Mouse (Mus musculus) hematopoietic stem cell, adult 5-6 weeks (primary cell): ENCODE data around the gene Prpf31. TPM values are rescaled to one million over a fixed set of nuclear protein-coding genes. Genes with fewer than 3 reads are reported as not detected.

Experiments
- ATAC-seq, 2 experiments: fragments of 125-278 bp in 1 of 2; replicated peaks in 1 of 2; 2 replicates each; pipeline ENCODE4 v1.8.0; 2016 to 2017; ENCODE audit warnings: inconsistent platforms in 2 of 2, mild to moderate bottlenecking in 2 of 2, moderate number of reproducible peaks in 2 of 2, low read depth in 1 of 2, moderate TSS enrichment in 1 of 2; ENCODE audit not compliant: low FRiP score in 2 of 2, poor library complexity in 2 of 2, severe bottlenecking in 2 of 2, insufficient read depth in 1 of 2, low TSS enrichment in 1 of 2
- total RNA-seq: library from RNA; stranded (forward); fragments of 172-1452, 232-1000 nt; gene quantifications from 2 replicates; pipeline ENCODE4 v1.2.3, GENCODE M21; 2017

The Prpf31 gene
- total RNA-seq, 1 experiment from 2014 or later, result 106 TPM

DNA sequence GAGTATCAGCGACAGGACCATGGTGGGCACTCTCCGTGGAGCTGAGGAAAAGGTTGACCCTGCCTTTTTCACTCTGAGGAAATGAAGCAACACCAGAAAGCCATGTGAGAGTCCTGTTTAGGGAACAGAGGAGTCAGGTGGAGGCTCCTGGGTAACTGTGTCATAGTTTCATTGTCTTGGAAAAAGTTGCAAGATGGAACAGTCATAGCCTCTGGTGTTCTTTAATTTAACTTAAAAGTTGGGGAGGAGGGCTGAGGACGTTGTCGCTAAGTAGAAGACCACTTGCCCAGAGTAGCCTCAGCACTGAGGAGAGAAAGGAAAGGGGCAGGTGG is 13.8 kb upstream of the Prpf31 start, which contains the start of gene Oscar:
Oscar (minus strand) TSS at position 101 of the 332 bp plus-strand sequence.
- no peak for ATAC-seq

DNA sequence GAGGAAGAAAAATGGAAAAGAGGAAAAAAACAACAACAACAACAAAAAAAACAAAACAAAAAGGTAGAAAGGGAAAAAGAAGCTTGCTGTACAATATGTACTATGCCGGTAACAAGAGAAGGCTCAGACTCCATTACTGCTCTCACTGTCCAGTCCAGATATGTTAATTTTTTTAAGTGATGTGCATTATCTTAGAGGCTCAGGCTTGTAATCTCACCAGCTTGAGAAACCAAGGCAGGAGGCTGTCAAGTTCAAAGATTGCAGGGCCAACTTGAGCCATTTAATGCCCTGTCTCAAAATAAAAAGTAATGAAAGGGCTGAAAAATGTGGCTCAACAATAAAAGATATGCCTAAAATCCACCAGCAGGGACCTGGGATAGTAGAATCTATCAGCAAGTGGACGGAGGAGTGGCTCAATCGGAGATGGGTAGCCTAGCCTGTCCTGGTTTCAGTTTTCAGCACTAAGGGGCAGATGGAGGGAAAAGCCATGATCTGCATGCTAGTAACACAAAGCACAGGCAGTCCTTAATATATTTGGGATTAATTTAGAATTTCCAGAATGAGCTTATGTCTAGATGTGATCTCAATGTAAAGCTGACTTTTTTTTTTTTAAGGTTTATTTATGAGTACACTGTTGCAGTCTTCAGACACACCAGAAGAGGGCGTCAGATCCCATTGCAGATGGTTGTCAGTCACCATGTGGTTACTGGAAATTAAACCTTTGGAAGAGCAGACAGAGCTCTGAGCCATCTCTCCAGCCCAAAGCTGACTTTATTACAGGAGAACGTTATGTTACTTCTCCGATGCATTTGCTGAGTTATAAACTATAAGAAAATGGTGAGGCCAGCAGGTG is 13.2 kb upstream of the Prpf31 start:
- ATAC-seq, result no peak

DNA sequence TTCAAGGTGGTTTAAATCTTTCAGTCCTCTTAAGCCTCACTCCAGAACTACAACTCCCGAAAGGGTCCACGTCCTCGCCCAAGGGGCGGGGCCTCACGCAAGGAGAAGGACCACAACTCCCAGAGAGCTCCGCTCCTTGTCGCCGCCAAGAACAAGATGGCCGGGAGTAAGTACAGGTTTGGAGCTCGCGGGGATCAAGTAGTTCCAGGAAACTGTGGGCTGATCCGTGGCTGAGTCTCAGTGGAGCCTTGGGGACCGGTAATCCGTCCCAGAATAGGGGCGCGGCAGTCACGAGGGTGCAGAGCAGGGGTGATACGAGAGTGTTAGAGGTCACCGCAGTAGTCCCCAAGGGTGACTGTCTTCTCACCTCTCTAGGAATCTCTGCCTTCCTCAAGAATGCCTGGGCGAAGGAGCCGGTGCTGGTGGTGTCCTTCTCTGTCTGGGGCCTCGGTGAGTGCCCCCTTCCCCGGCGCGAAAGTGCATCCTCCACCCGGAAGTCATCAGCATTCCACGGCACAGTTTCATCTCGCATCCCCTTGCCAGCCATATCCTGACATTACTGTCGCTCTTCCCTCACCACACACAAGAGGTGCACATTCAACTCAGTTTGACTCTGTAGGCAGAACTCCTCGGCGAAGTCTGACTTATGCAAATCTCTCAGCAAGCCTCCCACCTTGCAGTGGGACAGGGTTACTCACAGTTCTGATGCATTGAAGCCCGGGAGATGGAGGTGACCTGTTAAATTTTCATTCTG is 12.4 kb upstream of the Prpf31 start, which contains the start of gene Ndufa3:
Ndufa3 (plus strand) TSS at position 132 of the 754 bp plus-strand sequence.
- peak; percentile 100 for ATAC-seq

DNA sequence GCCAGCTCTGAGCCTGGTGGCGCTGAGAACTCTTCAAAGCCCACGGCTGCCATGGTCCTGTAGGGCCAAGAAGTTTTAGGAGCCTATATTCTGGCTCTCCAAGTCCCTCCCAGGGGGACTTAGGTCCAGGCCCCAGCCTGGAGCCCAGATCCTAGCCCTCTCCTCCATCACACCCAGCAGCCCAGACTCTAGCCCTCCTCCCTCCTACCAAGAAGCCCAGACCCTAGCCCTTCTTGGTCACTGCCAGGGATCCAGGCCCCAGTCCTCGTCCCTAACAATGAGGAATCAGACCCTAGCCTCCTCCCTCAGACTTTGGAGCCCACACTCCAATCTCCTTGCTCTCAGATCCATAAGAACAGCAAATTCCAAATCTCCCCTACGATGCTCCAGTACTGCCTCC is 755 bp upstream of the Prpf31 start:
- ATAC-seq, result no peak

DNA sequence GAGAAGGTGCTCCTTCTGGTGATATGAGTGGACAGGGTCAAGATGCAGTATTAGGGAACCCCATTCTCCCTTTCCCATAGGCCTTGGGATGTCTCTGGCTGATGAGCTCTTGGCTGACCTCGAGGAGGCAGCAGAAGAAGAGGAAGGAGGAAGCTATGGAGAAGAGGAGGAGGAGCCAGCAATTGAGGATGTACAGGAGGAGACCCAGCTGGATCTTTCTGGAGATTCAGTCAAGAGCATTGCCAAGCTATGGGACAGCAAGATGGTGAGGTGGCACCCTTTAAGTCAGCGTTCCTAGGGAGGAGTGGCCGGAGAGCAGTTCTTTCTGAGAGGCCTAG is 662 bp downstream of the Prpf31 start:
- ATAC-seq, result no peak

DNA sequence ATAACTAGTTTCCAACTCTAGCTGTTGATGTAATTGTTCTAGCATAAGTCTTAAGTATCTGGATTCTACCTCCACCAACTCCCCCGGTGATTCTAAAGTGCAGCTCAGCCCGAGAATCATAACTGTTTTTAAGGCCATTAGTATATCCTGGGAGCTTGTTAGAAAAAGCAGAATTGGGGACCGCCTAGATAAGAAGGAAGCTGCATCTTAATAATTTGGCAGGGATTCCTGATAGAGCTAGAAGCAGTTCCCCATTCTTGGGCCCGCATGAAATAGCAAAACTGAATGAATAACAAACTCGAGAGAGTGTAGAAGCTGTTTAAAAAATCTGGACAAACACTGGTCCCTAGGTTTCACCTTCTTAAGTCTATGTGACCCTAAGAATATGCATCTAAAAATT is 13.6 kb downstream of the Prpf31 start:
- no peak for ATAC-seq

DNA sequence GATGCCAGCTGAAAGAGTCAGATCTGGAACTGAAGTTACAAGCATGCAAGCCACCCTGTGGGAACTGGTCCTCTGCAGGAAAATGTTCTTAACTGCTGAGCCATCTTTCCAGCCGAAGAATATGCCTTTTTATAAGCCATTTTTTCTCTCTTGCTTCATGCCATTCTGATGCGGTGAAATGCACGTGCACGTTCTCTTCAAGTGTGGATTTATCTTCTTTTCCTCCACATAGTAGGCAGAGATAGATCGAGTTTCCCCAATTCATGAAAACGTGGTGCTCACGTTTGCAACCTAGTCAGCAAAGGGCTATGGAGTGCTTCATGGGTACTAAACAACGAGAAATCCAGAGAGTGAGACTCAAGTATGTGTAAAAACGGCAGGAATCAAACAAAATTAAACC is 14.1 kb downstream of the Prpf31 start:
- ATAC-seq, result no peak

DNA sequence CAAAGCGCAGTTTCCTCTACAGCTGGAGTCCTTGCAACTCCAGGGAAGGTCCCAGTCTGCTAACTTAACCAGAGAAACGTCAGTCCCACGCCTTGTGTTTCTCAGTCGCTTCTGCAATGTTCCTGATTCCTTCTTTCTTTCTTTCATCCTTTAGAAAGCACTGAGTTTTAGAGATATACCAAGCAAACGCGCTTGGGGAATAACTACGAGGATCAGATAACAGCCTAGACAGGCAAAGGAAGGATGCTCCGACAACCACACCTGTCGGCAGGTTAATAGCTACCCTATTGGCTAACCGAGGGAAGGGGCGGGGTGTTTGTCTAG is 14.5 kb downstream of the Prpf31 start:
- ATAC-seq, result no peak

DNA sequence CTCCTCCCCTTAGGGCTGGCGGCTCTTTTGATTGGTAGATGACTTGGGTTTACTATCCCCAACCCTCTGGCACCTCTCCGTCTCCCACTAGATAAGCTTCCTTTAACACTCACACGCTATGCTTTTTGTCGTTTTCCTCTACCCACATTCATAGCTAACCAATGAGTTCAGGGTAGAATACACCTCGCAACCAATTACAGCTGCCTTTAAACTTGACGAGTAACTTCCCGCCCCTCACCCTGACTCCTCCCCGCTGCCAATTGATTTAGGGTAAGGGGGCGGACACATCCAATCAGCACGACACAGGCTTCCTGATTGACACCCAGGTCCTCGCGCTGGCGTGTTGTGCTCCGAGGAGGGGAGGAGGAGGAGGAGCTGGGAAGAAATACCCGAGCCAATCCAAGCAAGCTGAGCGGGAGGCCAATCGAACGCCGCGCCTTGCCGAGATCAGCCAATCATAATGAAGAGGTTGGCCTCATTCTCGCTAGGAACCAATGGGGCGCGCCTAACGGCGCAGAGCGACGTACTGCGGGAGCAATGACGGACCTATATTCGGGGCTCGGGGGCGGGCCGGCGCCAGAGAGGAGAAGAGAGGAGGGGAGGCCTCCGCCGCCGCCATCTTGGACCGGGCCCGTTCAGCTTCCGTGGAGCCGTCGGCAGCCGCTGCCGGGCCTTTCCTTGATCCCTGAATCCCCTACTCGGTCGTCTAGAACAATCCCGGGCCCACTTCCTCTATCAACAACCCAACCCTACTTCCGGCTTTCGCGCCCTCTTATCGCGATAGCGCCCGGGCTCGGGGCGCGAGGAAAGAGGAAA is 15.1 kb downstream of the Prpf31 start, which contains the start of gene Cnot3:
Cnot3 (plus strand) TSS at position 597 of the 816 bp plus-strand sequence.
- ATAC-seq, result peak; percentile 92 to 93

DNA sequence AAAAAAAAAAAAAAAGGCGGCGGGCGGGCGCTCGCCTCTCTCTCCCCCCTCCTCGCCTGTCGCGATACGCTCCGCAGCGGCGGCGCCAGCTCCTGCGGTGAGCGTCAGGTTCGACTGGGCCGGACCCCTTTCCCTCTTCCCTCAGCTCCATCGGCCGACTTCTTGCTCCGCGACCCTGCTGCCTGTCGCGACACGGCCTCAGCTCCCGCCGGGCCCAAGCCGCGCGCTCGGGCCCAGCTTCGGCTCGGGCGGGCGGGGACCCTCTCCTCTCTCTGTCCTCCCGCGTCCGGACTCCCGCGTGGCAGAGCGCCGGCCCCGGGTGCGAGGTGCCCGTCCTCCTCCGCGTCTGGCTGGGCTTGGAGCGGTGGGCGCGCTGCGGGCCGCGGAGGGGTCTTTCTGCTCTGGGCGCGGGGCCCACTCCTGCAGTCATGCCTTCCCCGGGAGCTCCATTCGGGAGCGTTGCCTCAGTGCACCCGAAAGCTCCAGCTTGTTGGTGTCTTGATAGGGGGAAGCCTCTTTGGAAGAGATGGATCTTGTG is 15.8 kb downstream of the Prpf31 start:
- ATAC-seq, result peak in 1 of 2 experiments; percentile 30; a peak in 2 of 4 replicates

DNA sequence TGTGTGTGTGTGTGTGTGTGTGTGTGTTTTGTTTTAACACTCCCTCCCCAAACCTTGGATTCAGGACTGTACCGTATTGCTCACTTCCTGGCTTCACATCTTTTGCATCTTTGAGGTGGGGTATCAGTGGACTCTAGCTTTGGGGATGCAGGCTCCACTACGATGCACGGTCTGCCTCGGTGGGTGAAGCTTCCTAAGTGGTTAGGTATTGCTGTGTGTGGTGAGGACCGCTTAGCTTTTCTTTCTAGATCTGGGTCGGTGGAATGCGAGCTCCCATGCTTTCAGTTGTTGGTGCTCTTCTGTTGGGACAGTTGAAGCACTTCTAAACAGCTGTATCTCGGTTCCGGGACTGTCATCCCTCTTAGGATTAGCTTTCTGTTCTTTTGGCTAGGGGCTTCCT is 16.4 kb downstream of the Prpf31 start:
- no peak for ATAC-seq

DNA sequence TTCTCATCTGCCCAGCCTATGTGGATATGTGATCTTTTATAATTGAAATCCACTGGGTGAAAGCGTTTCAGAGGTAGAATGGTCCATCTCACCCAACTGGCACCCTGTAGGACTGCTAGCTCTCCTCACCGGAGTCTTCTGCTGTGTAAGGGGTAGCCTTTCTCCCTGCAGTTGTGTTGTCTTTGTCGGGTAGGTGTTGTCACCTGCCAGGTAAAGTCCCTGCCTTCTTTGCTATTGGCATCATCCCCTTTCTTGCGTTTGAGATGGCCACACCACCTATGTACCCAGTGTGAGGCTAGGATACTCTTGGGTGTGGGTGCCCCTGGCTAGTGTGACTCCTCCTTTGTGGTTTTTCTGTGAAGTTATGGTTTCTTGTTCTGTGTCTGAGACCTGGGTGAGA is 16.9 kb downstream of the Prpf31 start:
- ATAC-seq, result no peak

DNA sequence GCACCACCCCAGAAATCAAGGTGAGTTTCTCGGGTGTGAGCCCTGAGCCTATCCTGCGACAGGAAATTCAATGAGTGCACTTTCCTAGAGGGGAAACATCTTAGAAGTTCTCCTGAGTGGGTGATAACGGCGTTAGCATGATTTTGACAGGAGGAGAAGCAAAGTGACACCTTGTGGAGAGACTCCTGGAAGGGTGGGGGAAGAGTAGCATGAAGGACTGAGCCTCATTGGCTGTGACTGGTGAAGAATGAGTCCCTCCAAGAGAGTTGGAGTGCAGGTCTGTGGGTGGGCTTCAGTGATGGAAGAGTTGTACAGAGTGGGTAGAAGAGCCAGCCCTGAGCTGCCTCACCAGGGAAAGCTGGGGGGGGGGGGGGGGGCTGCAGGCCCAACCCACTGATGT is 27.2 kb downstream of the Prpf31 start:
- no peak for ATAC-seq

DNA sequence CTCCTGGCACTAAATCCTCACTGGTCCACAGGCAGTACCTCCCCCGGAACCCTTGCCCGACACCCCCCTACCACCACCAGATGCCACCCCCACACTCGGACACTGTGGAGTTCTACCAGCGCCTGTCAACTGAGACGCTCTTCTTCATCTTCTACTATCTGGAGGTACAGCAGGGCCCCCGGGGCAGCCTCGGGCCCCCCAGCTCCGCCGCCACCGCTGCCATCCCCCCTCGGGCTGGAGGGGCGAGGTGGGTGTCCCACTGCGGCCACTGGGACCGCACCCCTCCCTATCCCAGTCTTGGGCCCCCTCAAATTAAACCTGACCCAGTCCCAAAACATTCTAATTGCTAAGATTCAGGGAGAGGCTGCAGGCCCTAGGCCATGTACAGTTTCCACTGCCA is 28.8 kb downstream of the Prpf31 start:
- no peak for ATAC-seq

DNA sequence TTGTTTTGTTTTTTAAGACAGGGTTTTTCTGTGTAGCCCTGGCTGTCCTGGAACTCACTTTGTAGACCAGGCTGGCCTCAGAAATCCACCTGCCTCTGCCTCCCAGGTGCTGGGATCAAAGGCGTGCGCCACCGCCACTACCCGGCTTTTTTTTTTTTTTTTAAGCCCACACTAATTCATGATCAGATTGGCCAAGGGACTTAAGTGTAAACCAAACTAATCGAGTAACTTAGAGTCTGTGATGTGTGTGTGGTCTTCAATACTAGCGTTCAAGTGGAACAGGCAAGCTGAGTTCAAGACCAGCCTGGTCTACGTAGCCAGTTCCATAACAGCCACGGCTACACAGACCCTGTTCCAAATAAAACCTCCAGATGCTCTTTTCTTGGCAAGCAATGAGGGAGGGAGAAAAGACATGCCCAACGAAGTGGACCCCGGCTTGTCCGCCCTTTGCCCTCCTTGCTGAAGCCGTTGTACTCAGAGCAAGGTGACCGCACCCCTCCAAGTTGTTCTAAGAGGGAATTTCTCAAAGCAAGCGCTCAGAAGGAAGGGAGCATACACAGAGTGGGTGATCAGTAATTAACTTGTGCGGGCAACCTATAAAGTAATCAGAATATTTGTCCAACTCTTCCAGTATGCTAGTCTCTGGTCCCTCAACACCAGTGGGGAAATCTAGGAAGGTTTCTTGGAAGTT is 34.9 kb downstream of the Prpf31 start:
- ATAC-seq, result no peak

DNA sequence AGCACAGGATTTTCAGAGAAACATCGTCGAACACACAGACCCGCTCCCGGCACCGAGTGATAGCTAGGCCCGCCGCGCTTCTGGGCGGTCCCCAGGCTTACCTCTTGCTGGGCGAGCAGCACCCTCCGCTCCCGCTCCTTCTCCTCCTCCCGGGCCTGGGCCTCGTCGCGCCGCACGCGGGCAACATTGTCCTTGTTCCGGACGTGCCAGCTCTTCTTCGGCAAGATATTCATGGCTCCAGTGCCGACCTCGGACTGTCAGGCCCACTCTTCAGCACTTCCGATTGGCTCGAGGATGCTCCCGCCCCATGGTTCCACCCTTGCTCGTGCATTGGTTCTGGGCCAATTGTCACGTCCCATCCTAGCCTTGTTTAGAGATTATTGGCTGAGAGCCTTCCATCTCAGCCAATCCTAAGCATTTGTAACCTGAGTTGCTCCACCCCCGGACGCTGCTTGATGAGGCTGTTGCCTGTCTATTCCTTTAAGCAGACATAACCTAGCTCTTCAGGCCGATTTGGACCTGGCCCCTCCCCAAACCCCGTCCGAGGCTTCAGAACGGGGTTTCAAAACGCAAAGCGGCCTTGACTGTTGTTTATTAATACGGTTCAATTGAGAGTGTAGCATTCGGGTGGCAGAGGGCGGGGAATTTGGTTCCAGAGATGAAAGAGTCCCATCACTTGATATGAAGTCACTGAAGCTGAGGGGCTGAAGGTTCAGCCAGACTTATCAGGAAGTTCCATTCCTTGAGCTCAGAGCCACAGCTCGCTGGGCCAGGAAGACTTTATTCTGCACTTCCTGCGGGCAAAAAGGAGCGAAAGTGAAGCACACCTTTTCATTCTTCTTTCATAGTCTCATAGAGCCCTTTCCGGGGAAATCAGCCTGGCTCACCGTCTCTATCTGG is 35.7 kb downstream of the Prpf31 start, which contains the start of gene Leng1:
Leng1 (minus strand) TSS at position 626 of the 900 bp plus-strand sequence.
- peak; percentile 98 for ATAC-seq
